Mouse (Mus musculus) liver, adult 2 months (tissue): ENCODE measurements around the gene Pou3f3. TPM values are rescaled to one million over a fixed set of nuclear protein-coding genes. Genes with fewer than 3 reads are reported as not detected.

Experiments used
- DNase-seq: peaks from one replicate; pipeline ENCODE4 v3.0.0-alpha.2; 2011; ENCODE audit warnings: low read depth, low spot score; ENCODE audit errors: extremely low read depth
- H3K27ac ChIP-seq: fragments of 200-500 bp; replicated peaks from 2 replicates; pipeline ENCODE4 v1.5.1; 2012; ENCODE audit warnings: low read depth, mild to moderate bottlenecking, control low read depth, inconsistent platforms, low read length; ENCODE audit not compliant: insufficient read depth
- H3K27me3 ChIP-seq: fragments of 200-500 bp; 2 replicates; pipeline ENCODE4 v1.6.1; 2012; ENCODE audit warnings: mild to moderate bottlenecking, moderate library complexity, low read length, inconsistent platforms; ENCODE audit not compliant: control insufficient read depth, insufficient read depth
- H3K36me3 ChIP-seq: fragments of 200-500 bp; 2 replicates; pipeline ENCODE4 v1.6.1; 2012; ENCODE audit warnings: low read length, inconsistent platforms; ENCODE audit not compliant: control insufficient read depth, insufficient read depth
- H3K4me1 ChIP-seq: fragments of 200-500 bp; 2 replicates; pipeline ENCODE4 v1.6.1; 2011; ENCODE audit warnings: low read length; ENCODE audit not compliant: control insufficient read depth, insufficient read depth
- H3K4me3 ChIP-seq: fragments of 200-500 bp; 2 replicates; pipeline ENCODE4 v1.5.1; 2011; ENCODE audit warnings: low read depth, mild to moderate bottlenecking, control low read depth, low read length, moderate library complexity; ENCODE audit not compliant: insufficient read depth
- H3K79me2 ChIP-seq: fragments of 200-500 bp; 2 replicates; pipeline ENCODE4 v1.6.1; 2012; ENCODE audit warnings: inconsistent platforms, mild to moderate bottlenecking, low read length, moderate library complexity; ENCODE audit not compliant: control insufficient read depth, insufficient read depth
- H3K9ac ChIP-seq: fragments of 200-500 bp; 2 replicates; pipeline ENCODE4 v1.6.1; 2012; ENCODE audit warnings: low read depth, mild to moderate bottlenecking, control low read depth, inconsistent platforms, low read length
- CTCF ChIP-seq: fragments of 200-500 bp; IDR thresholded peaks from 2 replicates; pipeline ENCODE4 v1.5.1; 2011; ENCODE audit warnings: low read depth, low read length, control low read depth
- POLR2A ChIP-seq: fragments of 200-500 bp; IDR thresholded peaks from 2 replicates; pipeline ENCODE4 v1.6.1; 2011; ENCODE audit warnings: low read length, control low read depth; ENCODE audit not compliant: insufficient read depth; ENCODE audit errors: extremely low read depth
- WGBS: fragments of 180-500 bp; shearing (Covaris S2); methylation state at CpG from one replicate; pipeline ENCODE4 v1.1.7; 2018; 5-methylcytosine and 5-hydroxymethylcytosine counted together
- polyA plus RNA-seq: library from polyadenylated mRNA; depleted of rRNA; stranded (reverse); fragments of >200 nt; gene quantifications from 2 replicates; pipeline ENCODE4 v1.2.3, GENCODE M21; 2012
- total RNA-seq: library from RNA; depleted of rRNA; stranded (reverse); fragments of >200 nt; gene quantifications from 2 replicates; pipeline ENCODE4 v1.2.3, GENCODE M21; 2014

Pou3f3 gene
- total and polyA plus RNA-seq, 2 experiments = not detected

GRCm38 (mm10) chr1:42714016-42714931 lies 18.7 kb downstream of the Pou3f3 start:
- no peak overlapping the region for H3K9ac ChIP-seq
- H3K36me3 ChIP-seq = no peaks in the 10 kb centered on the region
- H3K4me1 ChIP-seq = peaks cover 5% of the 10 kb centered on the region
- TF ChIP-seq POLR2A (no peak), CTCF (peak; percentile 49)
- no peak overlapping the region for H3K4me3 ChIP-seq
- 4% methylated on average over 23 of the region's 31 CpGs for WGBS
- H3K27ac ChIP-seq = no peak overlapping the region
- peak; percentile 40 for DNase-seq
- H3K79me2 ChIP-seq = no peaks in the 10 kb centered on the region
- H3K27me3 ChIP-seq = peaks cover 21% of the 10 kb centered on the region

DNA sequence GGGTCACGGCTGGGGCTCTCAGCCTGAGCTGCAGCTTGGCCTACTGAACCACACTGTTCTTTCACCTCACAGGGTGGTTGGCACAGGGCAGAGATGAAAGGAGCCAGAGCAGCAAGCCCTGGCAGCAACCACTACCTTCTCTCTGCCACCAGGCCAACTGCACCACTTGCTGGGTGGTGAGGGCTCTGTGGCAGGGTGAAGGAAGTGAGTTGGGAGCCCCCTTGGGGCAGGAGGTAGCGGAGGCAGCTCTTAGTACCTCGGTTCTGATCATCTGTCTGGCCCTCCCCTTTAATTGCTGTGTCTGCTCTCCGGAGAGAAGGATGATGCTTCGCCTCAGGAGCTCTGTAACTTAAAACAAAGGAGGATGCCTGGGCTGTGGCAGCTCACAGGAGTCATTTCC lies 23.0 kb downstream of the Pou3f3 start:
- Histone ChIP-seq H3K9ac (no peak overlapping the region), H3K27ac (no peak overlapping the region), H3K4me1 (no peaks in the 10 kb centered on the region), H3K4me3 (no peak overlapping the region), H3K27me3 (peaks cover 4% of the 10 kb centered on the region; the same call in 1 of the 2 replicates), H3K79me2 (no peaks in the 10 kb centered on the region), H3K36me3 (no peaks in the 10 kb centered on the region)
- TF ChIP-seq CTCF = no peak
- no peak for TF ChIP-seq POLR2A
- WGBS = 27% methylated on average over 5 of the region's 5 CpGs
- no peak for DNase-seq

DNA sequence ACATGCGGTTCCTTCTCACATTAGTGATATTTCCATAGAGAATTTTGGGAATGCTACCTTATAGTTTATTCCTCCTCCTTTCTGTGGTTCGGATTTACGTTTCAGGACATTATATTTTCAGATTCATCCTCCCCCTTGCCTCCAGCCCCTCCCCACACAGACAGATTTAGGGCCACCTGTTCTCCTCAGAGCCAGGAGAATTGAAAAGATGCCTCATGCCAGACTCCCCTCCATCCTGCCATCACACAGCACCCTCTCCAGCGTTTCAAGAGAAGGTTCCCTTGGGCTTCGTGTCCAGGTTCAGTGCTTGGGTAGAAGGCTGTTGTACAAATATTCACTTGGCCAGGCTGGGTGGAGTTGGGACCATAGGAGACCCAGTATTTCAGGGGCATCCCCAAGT lies 25.8 kb downstream of the Pou3f3 start:
- H3K4me3 ChIP-seq = no peak overlapping the region
- no peak overlapping the region for H3K9ac ChIP-seq
- no peaks in the 10 kb centered on the region for H3K79me2 ChIP-seq
- DNase-seq = no peak
- no peak overlapping the region for H3K27ac ChIP-seq
- H3K4me1 ChIP-seq = no peaks in the 10 kb centered on the region
- H3K36me3 ChIP-seq = no peaks in the 10 kb centered on the region
- no peaks in the 10 kb centered on the region for H3K27me3 ChIP-seq
- WGBS = 67% methylated on average over 5 of the region's 5 CpGs
- no peak for TF ChIP-seq CTCF

DNA sequence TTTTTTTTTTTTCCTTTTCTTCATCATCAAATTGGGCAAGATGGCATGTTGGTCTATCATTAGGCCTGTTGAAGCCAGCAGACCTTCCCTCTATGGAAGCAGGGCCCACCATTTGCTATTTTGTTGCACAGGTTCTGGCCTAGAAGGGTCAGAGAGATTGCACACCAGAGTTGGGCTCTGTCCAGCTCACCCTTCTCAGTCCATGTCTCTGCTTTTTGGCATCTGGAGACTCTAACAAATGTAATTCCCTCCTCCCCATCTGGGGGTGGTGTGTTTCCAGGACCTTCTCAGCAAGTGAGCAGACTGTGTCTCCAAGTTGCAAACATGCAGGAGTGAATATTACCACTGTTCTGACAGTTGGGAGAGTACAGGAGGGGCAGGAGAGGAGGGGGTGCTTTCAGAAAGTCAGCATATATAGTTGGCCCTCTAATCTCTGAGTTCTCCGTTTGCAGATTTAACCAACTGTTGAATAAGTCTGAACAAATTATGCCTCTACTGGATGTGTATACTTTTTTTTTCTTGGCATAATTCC lies 28.3 kb downstream of the Pou3f3 start:
- 83% methylated on average over 1 of the region's 1 CpGs for WGBS
- no peaks in the 10 kb centered on the region for H3K79me2 ChIP-seq
- no peak overlapping the region for H3K4me3 ChIP-seq
- no peak for DNase-seq
- no peaks in the 10 kb centered on the region for H3K27me3 ChIP-seq
- H3K27ac ChIP-seq = no peak overlapping the region
- no peaks in the 10 kb centered on the region for H3K36me3 ChIP-seq
- H3K9ac ChIP-seq = no peak overlapping the region
- TF ChIP-seq POLR2A (no peak), CTCF (no peak)
- H3K4me1 ChIP-seq = no peaks in the 10 kb centered on the region

DNA sequence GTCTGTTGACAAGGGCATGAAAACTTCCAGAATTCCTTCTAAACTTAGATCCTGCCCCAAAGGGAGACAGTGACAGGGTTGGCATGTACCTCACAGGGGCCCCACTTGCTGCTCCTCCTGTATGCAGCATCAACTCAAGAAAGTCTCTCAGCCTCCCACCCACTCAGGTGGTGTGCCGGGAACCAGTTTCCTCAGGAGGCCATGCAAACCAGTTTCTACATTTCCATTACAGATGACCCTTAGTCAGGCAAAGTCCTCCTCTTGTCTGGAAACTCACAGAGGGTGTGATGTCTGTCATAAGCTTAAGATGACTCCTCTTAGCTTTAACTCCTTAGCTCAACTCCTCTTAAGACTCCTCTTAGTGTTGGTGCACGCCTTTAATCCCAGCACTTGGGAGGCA lies 29.3 kb downstream of the Pou3f3 start:
- DNase-seq = no peak
- H3K4me3 ChIP-seq = no peak overlapping the region
- no peak overlapping the region for H3K27ac ChIP-seq
- 77% methylated on average over 2 of the region's 2 CpGs for WGBS
- no peaks in the 10 kb centered on the region for H3K36me3 ChIP-seq
- H3K4me1 ChIP-seq = no peaks in the 10 kb centered on the region
- no peaks in the 10 kb centered on the region for H3K27me3 ChIP-seq
- no peak overlapping the region for H3K9ac ChIP-seq
- TF ChIP-seq POLR2A (no peak), CTCF (no peak)
- H3K79me2 ChIP-seq = no peaks in the 10 kb centered on the region

DNA sequence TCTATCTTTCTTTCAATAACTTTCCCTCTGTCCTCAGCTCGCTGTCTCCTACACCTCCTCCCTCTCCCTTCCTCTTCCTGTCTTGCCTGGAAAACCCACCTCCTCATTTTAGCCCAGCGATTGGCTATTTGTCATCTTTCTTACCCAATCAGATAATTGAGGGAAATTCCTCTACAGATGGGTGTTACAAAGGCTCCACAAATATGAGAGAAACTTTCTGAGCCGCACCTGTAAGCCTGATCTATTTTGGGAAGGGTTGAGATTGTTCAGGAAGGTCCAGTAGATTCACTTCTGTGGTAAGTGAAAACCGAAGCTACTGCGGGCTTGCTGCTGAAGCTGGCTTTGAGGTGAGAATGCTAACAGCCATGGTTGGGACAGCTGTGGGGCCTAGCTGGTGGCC lies 31.6 kb downstream of the Pou3f3 start:
- TF ChIP-seq CTCF (no peak), POLR2A (no peak)
- H3K4me3 ChIP-seq = no peak overlapping the region
- H3K9ac ChIP-seq = no peak overlapping the region
- no peak for DNase-seq
- 83% methylated on average over 5 of the region's 5 CpGs for WGBS
- no peak overlapping the region for H3K27ac ChIP-seq
- H3K4me1 ChIP-seq = no peaks in the 10 kb centered on the region
- no peaks in the 10 kb centered on the region for H3K79me2 ChIP-seq
- no peaks in the 10 kb centered on the region for H3K36me3 ChIP-seq
- no peaks in the 10 kb centered on the region for H3K27me3 ChIP-seq
